Mouse (Mus musculus) fibroblast of lung, adult 2 months (primary cell): ENCODE measurements around the gene Cst8.
A peak's percentile ranks its signal among the peaks of the same experiment; 100 is the strongest.
"Not testable (repeated sequence)": the region's sequence is repeated elsewhere in the genome, so short reads cannot be mapped to it uniquely, and the experiment has no call there.

Source experiments
- DNase-seq: peaks from one replicate; pipeline ENCODE4 v3.0.0-alpha.2; 2011; ENCODE audit warnings: low read depth

The Cst8 gene

DNA sequence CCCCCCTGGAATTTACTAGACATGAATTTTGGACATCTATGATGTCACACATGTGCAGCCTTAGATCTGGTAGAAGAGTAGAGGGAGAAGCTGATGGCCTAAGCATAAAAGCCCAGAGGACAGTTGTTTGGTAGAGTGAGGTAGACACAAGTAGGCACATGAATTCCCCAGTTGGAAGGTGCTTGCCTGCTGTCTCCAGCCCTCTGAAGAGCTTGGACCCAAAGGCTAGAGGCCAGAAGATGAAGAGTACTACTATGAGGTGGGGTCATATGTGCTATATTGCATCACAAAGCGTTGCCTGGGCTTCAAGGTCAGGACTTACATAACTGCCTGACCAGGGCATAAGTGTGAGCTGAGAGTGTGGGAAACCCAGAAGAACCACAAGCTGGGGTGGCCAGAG lies at the start of gene Cst8:
Gene Cst8 (plus strand): TSS at position 301 of the 400 bp plus-strand sequence.
- DNase-seq, result no peak

- DNase-seq, result no peak
Observed at GRCm38 (mm10) chr2:148750058-148750457, 48.5 kb upstream of the Cst8 start, which contains the start of gene Cstl1. TSS of gene Cstl1 (plus strand) at chr2:148750358.

DNA sequence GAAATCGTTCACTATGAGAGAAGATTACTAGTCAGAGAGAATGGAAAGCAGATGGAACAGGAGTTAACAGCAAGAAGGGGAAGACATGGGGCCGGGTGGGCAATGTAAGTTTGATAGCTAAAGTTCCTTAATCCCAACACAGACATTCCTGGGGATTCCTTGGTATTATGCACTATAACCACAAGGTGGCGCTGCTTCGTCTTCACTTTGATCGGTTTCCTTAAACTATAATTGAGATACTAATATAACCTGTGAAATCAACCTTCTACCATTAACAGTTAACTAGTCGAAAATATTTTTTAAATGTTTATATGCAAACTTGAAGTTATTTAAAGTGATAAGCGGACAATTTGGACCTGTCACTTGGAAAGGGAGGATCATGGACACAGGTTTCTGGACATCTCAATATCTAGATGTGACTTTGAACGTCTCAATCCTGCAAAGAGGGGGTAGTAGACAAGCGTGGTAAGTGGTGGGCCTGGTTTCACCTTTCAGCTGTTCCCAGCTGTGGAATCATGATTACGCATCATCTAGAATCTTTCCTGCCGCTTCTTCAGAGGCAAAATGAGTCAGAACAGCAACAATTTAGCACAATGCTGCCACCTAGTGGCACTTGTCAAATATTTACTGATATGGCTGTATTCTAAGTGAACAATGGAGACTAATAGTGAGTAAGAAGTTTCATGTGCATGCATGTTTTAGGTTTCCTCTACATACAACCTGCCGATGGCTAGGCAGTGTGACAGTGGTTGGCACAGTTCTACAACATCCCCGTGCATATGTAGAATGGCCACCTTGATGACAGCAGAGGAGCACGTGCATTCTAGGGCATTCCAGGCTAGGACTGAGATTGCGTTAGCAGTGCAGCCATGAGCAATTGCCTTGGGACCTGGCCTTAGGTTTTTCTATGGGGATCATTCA lies 46.4 kb upstream of the Cst8 start:
- DNase-seq, result peak; percentile 42

DNA sequence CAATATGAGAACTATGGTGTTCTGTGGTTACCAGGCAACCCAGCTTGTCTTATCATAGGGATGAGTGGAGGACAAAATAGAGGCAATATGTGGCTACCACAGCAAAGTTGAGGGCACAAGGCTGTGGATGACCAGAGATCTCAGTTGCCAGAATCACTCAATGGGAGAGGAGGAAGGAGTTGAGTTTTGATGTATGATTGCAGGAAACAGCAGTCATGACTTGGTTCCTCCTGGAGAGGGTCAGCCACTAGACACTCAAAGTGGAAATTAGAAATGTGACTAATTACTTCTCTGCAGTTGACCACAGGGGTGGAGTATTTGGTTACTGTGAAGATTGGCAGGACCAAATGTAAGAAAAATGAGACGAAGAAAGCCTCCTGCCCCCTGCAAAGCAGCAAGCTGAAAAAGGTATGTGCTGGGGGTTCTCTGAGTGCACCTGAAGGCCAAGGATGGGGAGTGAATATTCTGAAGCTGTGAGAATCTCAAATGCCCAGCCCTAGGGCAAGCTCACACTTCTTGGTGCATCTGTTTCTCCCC lies 44.2 kb upstream of the Cst8 start:
- DNase-seq, result no peak

- DNase-seq, result no peak
Observed at GRCm38 (mm10) chr2:148763648-148764388, 34.8 kb upstream of the Cst8 start.

DNA sequence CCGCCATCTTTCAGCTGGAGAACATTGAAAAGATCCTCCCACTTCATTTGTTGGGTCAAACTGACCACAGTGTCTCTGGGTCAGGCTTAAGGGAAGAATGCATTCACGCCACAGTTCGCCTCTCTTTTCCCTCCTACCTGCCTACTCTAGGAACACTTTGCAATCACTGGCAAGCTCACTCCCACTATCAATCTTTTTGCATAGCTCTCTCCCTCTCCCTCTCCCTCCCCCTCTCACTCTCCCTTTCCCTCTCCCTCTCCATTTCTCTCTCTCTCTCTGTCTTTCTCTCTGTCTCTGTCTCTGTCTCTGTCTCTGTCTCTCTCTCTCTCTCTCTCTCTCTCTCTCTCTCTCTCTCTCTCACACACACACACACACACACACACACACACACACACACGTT lies 27.2 kb upstream of the Cst8 start, which contains the start of gene Cst11:
Gene Cst11 (minus strand): TSS at position 101 of the 400 bp plus-strand sequence.
- not testable (repeated sequence) for DNase-seq

DNA sequence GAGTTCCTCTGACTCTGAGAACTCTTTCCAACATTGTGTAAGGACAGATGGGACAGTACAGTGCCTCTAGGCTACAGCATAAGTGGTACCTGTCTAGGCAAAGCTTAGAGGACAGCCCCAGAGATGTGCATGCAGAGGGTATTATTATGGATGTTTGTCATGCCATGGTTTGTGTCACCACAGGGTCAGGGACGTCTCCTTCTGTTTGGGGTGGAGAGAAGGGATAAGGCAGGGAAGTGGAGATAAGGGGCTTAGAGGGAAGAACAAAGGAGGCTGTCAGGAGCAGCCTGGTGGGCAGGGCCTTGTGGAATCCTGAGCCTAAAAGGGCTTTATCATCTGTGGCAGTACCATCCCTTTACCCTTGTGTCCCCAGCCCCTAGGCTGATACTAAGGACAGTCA lies 16.9 kb upstream of the Cst8 start, which contains the start of gene 8030411F24Rik:
Gene 8030411F24Rik (plus strand): TSS at position 301 of the 400 bp plus-strand sequence.
- DNase-seq, result no peak

DNA sequence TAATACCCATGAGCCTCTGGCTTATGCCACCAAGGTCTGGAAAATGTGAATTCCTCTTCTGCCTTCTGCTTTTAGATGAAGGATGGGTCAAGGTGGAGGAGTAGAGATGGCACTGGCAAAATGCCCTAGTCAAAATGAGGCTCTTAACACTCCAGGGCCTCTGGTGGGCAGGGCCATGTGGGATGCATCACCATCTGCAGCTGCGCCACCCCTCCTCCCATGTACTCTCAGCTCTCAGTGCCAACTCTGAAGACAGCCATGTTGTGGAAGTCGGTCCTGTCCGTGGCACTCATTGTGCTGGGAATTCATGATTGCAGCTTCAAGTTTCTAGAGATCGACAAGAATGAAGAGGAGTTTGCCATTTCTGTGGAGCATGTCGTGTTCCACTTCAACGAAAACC lies 9.4 kb upstream of the Cst8 start, which contains the start of gene Cst12:
Gene Cst12 (plus strand): TSS at position 220 of the 400 bp plus-strand sequence.
- DNase-seq, result no peak

DNA sequence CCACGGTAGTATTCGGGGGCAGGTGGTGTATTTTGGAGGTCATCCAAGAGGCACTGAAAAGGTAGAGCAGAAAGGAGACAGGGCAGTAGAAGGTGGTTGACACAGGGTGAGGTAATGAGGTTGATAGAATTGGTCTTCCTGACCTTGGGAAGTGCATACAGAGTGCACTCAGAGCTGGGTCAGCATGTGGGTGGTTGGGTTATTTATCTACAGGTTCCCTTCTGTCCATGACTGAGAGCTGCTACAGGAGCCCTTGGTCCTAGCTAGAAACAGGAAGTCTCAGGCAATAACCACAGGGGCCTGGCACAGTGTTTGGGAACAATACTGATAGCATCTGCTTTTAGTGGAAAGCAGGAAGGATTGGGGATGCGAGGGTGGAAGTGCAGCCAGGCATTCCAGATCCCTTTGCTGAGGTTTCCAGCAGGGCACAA lies 2.9 kb downstream of the Cst8 start:
- no peak for DNase-seq

DNA sequence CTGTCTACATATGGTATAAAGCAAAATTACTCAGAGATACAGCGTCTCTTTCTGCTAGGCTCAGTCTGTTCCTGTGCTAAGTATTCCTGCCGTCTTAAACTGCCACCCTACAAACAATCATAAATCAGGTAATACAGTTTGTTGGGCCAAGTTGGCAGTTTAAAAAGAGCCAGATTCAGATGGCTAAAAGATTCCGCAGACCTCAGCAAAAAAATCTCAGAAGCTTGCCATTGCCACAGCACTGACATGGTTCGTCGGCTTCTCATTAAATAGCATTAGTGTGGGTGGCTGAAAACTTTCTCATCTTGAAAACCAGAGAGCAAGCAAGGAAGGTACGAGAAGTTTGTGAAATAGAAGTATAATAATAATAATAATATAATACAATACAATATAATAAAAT lies 8.1 kb downstream of the Cst8 start:
- DNase-seq, result no peak

DNA sequence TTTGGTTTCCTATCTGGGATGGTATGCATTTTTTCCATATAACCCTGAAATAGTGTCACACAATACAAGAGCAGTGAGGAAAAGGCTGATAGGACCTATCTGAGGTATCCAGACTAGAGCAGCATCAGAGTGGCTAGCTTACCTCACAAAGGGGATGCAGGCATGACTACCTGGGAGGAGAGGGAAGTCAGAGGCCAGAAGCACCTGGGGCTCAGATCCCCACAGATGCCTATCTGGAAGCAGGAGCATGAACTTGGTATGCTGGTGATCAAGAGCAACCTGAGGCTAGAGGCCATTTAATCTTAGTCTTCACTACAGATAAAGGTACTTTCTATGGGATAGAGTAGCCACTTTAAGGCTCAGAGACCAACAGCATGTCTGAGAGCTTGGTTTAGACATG lies 21.3 kb downstream of the Cst8 start, which contains the start of gene Cst13:
Gene Cst13 (plus strand): TSS at position 173 of the 400 bp plus-strand sequence.
- no peak for DNase-seq

GRCm38 (mm10) chr2:148825986-148826385 lies 27.4 kb downstream of the Cst8 start:
- no peak for DNase-seq

- DNase-seq, result no peak
Observed at GRCm38 (mm10) chr2:148834912-148835311, 36.3 kb downstream of the Cst8 start, which contains the start of gene Cst9. TSS of gene Cst9 (plus strand) at chr2:148835147.

- no peak for DNase-seq
Observed at GRCm38 (mm10) chr2:148838075-148838777, 39.6 kb downstream of the Cst8 start.

DNA sequence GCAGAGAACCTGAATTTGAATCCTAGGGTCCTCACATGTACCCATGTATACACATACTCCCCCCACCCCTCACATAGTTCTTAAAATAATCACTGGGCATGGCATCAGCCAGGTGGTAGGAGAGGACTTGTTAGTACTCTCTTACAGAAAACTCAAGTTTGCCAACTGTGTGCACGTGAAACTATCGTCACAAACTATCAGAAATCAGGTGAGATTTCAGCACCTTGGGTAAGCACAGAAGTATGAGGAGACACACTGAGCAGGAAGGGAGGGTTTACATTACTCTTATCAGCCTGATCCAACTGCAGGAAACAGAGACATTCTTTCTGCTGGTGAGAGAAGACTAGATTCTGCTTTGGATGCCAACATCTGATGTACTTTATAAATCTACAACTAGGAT lies 40.6 kb downstream of the Cst8 start:
- DNase-seq, result no peak

- peak; percentile 70 for DNase-seq
Observed at GRCm38 (mm10) chr2:148851116-148851906, 52.7 kb downstream of the Cst8 start.
